Mouse (Mus musculus): Measurements from ENCODE around the gene Klf16. TPM values are rescaled to one million over a fixed set of nuclear protein-coding genes. Genes with fewer than 3 reads are reported as not detected.
A peak's percentile ranks its signal among the peaks of the same experiment; 100 is the strongest.

The Klf16 gene
- polyA plus RNA-seq, 1 experiment, result 4.1 TPM

DNA sequence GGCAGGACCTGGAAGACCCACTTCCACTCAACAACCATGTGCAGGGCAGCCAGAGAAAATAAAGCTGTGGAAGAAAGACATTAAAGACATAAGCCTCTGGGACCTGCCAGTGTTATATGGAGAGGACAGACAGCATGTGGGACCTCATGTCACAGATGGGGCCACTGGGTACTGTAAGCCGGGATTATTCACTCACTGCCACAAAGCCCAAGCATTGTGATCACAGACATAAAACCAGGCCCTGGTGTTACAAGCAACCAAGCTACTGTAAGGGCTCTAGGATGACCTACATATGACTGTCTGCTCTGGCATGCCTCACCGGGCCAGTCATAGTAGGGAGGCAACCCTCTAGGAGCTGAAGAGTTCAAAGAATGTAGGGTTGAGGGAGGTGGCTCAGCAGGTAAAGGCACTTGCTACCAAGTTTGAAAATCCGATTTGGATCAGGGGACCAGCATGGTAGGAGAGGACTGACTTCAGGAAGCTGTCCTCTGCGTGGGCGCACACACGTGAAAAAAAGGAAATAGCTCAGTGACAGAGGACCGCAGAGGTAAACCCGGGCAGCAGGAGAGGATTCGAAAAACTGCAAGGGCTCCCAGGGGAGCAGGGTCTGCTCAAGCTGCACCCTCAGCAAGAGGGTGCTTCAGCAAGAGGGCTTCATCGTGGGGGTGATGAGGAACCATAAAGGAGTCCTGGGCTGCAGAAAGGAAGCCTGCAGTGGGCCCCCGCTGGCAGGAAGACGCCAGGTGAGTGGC, 12.2 kb upstream of the Klf16 start:
- Histone ChIP-seq H3K4me1 (ENCODE audit: control insufficient read depth, insufficient read depth, insufficient read length, low read length) (peaks cover 25% of the 10 kb centered on the region), H3K27ac (replicated peaks; ENCODE audit: low read depth, low read length) (peak overlapping the region; percentile 70), H3K4me3 (ENCODE audit: insufficient read depth, low read depth, low read length) (peak overlapping the region; percentile 96)

DNA sequence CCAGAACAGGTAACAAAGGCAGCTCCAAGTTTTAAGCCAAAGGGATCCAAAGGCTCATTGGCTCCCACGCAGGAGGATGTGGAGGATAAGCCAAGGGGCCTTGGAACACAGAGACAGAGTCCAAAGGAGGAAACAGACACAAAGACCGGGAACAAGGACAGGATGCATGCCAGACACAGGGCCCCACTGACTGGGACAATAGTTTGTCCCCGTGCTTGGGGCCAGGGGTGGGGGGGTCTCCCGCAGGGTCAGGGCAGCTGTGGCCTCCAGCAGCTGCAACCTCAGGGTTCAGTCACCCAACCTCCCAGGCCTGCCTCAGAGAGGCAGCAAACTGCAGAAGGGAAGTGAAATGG, 10.2 kb upstream of the Klf16 start:
- Histone ChIP-seq H3K4me3 (ENCODE audit: insufficient read depth, low read depth, low read length) (peak overlapping the region; percentile 65), H3K4me1 (ENCODE audit: control insufficient read depth, insufficient read depth, insufficient read length, low read length) (peaks cover 32% of the 10 kb centered on the region)

DNA sequence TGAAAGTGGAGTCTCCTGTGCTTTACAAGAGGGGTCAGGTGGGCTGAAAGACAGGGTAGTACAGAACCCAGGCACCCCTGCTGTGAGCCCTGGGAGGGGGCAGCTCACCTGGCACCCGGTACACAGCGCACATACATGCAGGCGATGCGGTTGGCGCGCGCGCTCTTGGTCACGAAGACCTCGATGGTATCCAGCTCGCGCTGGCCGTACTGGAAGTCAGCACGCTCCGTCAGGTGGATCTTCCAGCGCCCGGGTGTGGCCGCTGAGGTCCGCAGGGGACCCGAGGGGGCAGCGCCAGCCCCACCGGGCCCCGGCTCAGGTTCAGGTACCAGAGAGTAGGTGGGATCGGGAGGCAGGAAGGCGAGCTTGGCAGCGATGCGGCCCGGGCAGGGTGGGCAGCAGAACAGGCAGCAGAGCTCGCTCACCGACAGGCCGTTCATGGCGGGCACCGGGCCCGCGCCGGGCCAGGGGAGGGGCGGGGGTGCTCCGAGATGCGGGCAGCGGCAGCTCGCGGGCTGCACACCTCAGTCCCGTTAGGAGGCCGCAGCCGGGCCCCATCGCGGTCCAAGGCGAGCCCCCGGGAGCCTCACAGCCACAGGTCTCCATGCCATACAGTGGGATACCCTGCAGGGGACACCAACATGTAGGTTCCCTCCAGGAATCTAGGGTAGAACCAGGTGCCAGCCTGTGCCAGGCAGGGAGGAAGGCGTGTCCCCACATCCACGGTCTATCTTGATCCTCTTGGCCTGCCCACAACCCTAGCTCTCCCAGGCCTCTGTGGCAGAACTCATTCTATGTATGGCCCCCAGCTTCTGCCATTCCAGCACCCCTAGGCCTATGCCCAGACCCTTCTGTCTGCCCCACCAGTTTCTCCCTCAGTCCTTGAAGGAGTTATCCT, 9.5 kb upstream of the Klf16 start:
- peak overlapping the region; percentile 97 for H3K27ac ChIP-seq (replicated peaks; ENCODE audit: low read depth, low read length)
- H3K4me3 ChIP-seq (ENCODE audit: insufficient read depth, low read depth, low read length), result peak overlapping the region; percentile 65
- H3K4me1 ChIP-seq (ENCODE audit: control insufficient read depth, insufficient read depth, insufficient read length, low read length), result peaks cover 32% of the 10 kb centered on the region

More for the DNA sequence above, 10.2 kb upstream of the Klf16 start:
- H3K27ac ChIP-seq (replicated peaks; ENCODE audit: low read depth, low read length), result peak overlapping the region; percentile 97

DNA sequence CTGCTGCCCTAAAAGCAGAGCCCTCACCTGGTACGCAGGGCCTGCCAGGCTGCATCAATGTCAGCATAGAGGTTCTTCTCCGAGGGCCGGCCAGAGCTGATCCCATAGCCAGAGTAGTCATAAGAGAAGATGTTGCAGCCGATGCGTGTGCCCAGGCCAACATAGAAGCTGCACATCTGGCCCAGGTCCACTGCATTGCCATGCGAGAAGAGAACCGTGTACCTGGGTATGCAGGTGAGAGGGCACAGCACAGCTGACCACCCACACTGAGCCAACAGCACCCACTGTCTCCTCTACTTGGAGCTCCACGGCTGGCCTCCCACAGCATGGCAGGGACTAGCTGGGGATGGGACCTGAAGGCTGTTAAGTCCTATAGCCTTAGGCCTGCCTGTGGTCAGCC, 8.5 kb upstream of the Klf16 start:
- Histone ChIP-seq H3K4me1 (ENCODE audit: control insufficient read depth, insufficient read depth, insufficient read length, low read length) (peaks cover 32% of the 10 kb centered on the region), H3K4me3 (ENCODE audit: insufficient read depth, low read depth, low read length) (peak overlapping the region; percentile 65), H3K27ac (replicated peaks; ENCODE audit: low read depth, low read length) (peak overlapping the region; percentile 97; the same call in 1 of the 2 replicates)

DNA sequence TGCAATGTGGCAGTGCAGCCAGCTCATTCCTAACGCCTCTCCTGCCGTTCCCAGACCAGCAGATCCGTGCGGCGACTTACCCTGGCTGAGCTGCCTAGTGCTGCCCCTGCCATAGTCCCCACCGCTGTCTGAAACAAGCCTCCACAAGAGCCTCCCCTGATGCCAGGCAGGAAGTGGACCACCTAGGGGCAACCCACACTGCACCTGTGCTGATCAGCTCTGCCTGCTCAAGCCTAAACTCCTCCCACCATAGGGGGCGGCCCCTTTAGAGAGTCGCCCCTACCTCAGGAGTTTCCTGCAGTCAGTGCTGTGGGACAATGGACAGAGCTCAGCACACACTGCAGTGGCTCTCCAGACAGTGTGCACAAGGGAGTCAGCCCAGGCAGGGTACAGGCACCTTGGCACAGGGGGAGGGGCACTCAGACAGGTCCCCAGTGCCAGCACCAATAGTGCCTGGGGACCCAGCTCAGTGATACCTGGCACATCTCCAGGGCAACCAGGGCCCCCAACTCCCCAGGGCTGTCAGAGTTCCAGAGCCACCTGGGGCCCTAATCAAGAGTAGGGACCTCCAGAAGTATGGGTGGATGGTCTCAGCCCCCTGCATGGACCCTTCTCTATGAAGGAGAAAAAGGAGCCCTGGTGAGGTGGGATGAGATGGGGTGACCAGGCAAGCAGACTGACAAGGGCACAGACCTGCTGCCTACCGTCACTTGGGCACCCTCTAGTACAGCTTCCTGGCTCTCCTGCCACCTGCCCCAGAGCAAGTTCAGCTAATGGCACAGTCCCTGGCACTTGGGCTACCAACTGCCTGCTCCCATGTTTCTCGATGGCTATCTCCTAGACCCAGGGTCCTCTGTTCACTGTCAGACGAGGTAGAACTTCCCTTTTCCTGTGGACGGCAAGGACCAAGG, 7.8 kb upstream of the Klf16 start:
- H3K4me1 ChIP-seq (ENCODE audit: control insufficient read depth, insufficient read depth, insufficient read length, low read length), result peaks cover 32% of the 10 kb centered on the region
- peak overlapping the region; percentile 61 for H3K27ac ChIP-seq (replicated peaks; ENCODE audit: low read depth, low read length)
- peak overlapping the region; percentile 65 for H3K4me3 ChIP-seq (ENCODE audit: insufficient read depth, low read depth, low read length)

DNA sequence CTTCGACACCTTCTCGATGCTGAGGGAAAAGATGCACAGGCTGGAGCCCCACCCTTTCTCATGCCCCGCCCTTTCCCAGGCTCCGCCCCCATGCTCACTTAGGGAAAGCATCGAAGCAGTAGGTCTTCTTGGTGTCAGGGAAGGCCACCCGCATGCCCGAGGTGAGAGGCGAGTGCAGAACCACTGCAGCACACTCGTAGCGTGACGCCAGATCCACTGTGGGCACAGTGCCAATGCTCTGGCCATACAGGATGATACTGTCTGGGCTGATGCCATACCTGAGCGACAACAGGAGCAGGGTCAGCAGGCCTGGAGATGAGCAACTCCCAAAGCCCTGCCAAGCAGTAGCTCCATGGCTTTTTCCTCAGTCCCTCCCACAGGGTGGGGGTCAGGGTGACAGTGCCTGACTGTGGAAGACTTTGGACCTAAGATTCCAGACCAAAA, 6.9 kb upstream of the Klf16 start:
- H3K4me3 ChIP-seq (ENCODE audit: insufficient read depth, low read depth, low read length), result peak overlapping the region; percentile 65; the same call in 1 of the 2 replicates
- peak overlapping the region; percentile 61 for H3K27ac ChIP-seq (replicated peaks; ENCODE audit: low read depth, low read length)
- H3K4me1 ChIP-seq (ENCODE audit: control insufficient read depth, insufficient read depth, insufficient read length, low read length), result peaks cover 30% of the 10 kb centered on the region

DNA sequence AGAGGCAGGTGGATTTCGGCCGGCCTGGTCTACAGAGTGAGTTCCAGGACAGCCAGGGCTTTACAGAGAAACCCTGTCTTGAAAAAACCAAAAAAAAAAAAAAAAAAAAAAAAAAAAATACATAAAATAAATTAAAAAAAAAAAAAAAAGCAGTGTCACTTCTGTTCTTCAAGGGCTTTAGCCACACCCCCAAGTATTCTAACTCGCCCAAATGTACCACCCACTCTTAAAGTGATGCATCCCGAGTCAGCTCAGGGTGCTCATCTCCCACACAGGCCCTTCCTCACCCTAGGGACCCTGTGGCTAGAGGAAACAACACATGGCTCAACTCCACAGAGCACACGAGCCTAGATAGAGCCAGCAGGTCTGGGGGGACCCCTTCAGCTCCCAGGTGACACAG, 5.9 kb upstream of the Klf16 start:
- no peak overlapping the region for H3K27ac ChIP-seq (replicated peaks; ENCODE audit: low read depth, low read length)
- H3K4me1 ChIP-seq (ENCODE audit: control insufficient read depth, insufficient read depth, insufficient read length, low read length), result peaks cover 21% of the 10 kb centered on the region
- H3K4me3 ChIP-seq (ENCODE audit: insufficient read depth, low read depth, low read length), result no peak overlapping the region

DNA sequence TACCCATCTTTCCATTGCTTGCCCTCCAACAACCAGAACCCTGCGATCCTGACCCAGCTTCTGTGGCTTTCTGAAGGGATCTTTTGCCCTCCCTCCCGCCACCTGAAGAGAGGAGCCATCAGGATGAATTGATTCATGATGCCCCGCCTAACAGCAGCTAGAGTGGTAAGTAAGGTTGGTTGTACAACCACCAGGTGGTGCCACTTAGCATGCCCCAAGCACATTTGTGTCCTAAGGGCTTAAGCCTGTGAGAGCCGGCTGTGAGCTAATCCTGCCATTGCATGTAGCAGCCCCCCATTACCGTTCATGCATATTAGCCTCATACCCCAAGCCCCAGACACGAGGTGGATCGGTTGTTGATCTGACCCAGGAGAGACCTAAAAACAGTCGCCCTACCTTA, 1.8 kb upstream of the Klf16 start:
- peak overlapping the region; percentile 38 for H3K27ac ChIP-seq (replicated peaks; ENCODE audit: low read depth, low read length)
- H3K4me1 ChIP-seq (ENCODE audit: control insufficient read depth, insufficient read depth, insufficient read length, low read length), result peaks cover 8% of the 10 kb centered on the region; the same call in 1 of the 2 replicates
- peak overlapping the region; percentile 92 for H3K4me3 ChIP-seq (ENCODE audit: insufficient read depth, low read depth, low read length)

DNA sequence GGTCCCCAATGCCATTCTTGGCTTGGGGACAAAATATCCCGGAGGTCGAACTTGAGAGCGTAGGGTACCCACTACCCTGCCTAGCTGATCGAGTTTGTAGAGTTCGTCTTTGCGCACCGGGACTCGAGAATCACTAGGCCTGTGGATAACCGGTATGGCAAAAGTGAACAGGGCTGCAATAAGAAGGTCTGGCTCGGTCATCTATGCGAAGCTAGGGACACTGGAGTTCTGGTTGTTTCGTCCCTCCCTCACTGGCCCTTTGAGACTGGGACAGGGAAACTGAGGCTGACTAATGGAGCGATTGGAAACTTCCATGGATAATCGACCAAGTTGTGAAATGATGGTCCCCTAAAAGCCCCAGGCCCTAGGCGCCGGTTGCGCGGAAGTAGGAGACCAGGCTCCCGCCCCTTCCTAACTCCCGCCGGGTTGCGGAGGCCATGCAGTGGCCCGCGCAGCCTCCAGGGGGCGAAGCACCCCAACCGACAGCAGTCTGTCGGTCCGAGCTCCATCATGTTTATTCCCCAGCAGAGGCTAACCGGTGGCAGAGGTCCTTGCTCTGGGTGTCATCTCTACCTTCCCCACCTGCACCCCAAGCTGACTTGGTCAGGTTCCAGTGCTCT, 1.1 kb upstream of the Klf16 start:
- Histone ChIP-seq H3K4me1 (ENCODE audit: control insufficient read depth, insufficient read depth, insufficient read length, low read length) (0 out of 2 replicates have a peak, but pooled peaks cover 5% of the 10 kb centered on the region), H3K27ac (replicated peaks; ENCODE audit: low read depth, low read length) (peak overlapping the region; percentile 85), H3K4me3 (ENCODE audit: insufficient read depth, low read depth, low read length) (peak overlapping the region; percentile 92)

DNA sequence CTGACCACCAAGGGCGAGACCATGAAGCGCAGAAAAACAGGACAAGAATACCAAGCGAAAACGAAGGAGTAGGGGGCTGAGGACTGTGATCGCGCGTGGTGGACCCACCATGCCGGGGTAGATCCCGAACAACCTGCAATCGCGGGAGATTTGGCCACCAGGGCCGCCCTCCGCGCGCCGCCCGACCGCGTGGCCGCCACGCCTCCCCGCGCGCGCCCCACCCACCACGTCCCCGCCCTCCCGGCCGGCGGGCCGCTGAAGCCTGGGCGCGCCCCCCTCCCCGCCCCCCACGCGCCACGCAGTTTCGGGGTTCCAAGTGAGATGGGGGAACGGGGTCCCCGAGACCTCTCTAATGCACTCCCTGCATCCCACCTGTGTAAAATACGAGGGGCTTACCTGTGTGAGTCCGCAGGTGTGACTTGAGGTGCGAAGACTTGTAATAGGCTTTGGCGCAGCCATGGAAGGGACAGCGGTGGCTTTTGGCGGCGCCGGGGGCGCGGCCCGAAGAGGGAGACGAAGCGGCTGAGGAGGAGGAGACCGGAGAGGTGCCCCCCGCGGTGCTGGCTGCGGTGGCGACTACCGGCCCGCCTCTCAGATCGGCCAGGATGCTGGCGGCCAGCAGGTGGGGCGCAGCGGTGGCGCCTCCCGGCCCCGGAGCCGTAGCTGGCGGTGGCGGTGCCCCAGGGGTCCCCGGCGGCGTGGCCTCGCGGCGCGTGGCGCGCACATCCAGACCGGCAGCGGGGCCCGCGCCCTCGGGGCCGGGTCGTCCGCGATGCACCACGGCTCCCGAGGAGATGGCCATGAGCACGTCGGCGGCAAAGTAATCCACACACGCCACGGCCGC, 548 bp downstream of the Klf16 start:
- H3K4me1 ChIP-seq (ENCODE audit: control insufficient read depth, insufficient read depth, insufficient read length, low read length), result peaks cover 8% of the 10 kb centered on the region; the same call in 1 of the 2 replicates
- H3K27ac ChIP-seq (replicated peaks; ENCODE audit: low read depth, low read length), result peak overlapping the region; percentile 80
- H3K4me3 ChIP-seq (ENCODE audit: insufficient read depth, low read depth, low read length), result peak overlapping the region; percentile 87

DNA sequence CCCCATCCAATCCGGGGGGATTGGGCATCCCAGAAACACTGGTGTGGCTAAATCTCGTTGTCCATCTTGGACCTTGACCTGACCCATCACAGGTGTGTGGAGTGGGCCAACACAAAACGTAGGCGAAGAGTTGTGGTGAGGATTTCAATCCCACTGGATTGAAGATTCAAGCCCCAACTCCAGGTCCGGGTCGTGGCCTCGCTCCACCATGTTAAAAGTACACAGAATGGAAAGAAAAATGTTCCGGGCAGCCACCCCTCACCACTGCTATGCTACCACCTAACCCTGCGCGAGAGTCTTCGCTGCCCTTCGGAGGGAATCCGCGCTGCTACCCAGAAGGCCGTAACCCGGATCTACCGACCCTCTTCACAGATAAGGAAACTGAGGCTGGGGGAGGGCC, 1.2 kb downstream of the Klf16 start:
- H3K4me1 ChIP-seq (ENCODE audit: control insufficient read depth, insufficient read depth, insufficient read length, low read length), result peaks cover 15% of the 10 kb centered on the region; the same call in 1 of the 2 replicates
- peak overlapping the region; percentile 87 for H3K4me3 ChIP-seq (ENCODE audit: insufficient read depth, low read depth, low read length)
- no peak overlapping the region for H3K27ac ChIP-seq (replicated peaks; ENCODE audit: low read depth, low read length)

DNA sequence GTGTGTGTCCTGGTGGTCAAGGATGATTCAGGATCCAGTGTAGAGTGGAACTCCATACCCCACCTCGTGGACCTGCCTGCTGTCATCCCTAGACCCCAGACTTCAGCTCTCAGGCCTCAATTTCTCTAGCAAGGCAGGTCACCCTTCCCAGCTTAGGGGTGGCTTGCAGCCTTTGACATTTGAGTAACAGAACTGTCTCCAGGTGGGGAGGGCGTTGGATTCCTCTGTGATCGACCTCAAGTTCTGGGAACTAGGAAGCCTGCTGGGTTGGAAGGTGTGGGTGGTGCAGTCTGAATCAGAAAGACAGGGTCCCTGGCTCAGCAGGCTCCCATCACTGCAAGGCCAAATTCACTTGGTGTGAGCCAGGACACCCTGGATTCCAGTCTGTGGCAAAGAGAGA, 2.2 kb downstream of the Klf16 start:
- Histone ChIP-seq H3K4me1 (ENCODE audit: control insufficient read depth, insufficient read depth, insufficient read length, low read length) (peaks cover 18% of the 10 kb centered on the region; the same call in 1 of the 2 replicates), H3K27ac (replicated peaks; ENCODE audit: low read depth, low read length) (no peak overlapping the region), H3K4me3 (ENCODE audit: insufficient read depth, low read depth, low read length) (no peak overlapping the region)

DNA sequence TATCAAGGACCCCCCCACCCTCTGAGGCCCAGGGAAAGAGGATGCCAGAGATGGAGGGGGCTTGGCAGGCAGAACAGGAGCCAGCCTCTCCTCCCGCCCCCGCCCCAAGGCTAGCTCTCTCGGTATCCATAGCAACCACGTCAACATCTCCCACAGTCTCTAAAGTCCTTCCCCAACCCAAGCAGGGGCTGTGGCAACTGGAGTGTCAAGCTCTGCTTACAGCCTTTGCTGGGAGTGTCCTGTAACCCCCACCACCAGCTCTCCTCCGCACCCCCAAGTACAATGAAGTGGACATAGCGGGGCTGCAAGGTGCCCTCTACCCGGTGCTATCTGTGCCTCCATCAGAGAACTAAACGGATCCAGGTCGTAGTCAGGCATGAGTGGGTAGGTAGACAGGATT, 3.2 kb downstream of the Klf16 start:
- Histone ChIP-seq H3K4me1 (ENCODE audit: control insufficient read depth, insufficient read depth, insufficient read length, low read length) (peaks cover 18% of the 10 kb centered on the region; the same call in 1 of the 2 replicates), H3K27ac (replicated peaks; ENCODE audit: low read depth, low read length) (no peak overlapping the region), H3K4me3 (ENCODE audit: insufficient read depth, low read depth, low read length) (no peak overlapping the region)
